Mouse (Mus musculus) CH12.LX (cell line): ENCODE measurements around the gene BC051019. TPM values are rescaled to one million over a fixed set of nuclear protein-coding genes. Genes with fewer than 3 reads are reported as not detected.

Experiments used
- DNase-seq: peaks from one replicate; pipeline ENCODE4 v3.0.0-alpha.2; 2013; ENCODE audit errors: extremely low read depth
- H3K27ac ChIP-seq: 2 replicates; pipeline ENCODE4 v1.5.1; 2012; ENCODE audit warnings: low read depth, mild to moderate bottlenecking, control low read depth, moderate library complexity; ENCODE audit not compliant: insufficient read depth
- H3K27me3 ChIP-seq: replicated peaks from 2 replicates; pipeline ENCODE3; 2012; ENCODE audit warnings: inconsistent platforms
- H3K36me3 ChIP-seq, 2 experiments: replicated peaks in 1 of 2; 2 replicates each; pipeline versions ENCODE3 to v1.6.1; 2012; ENCODE audit warnings: inconsistent platforms in 1 of 2, low read length in 1 of 2, mild to moderate bottlenecking in 1 of 2, mixed read lengths in 1 of 2, moderate library complexity in 1 of 2; ENCODE audit not compliant: control insufficient read depth in 1 of 2, insufficient read depth in 1 of 2
- H3K4me1 ChIP-seq, 2 experiments: 2 replicates each; pipeline ENCODE4 v1.6.1; 2012; ENCODE audit warnings: inconsistent platforms in 1 of 2, moderate library complexity in 1 of 2; ENCODE audit not compliant: insufficient read depth in 2 of 2, control insufficient read depth in 1 of 2
- H3K4me2 ChIP-seq: 2 replicates; pipeline ENCODE4 v1.6.1; 2012; ENCODE audit warnings: low read depth, mild to moderate bottlenecking, control low read depth; ENCODE audit not compliant: poor library complexity, insufficient read depth, severe bottlenecking
- H3K4me3 ChIP-seq, 3 experiments: fragments of 150-350 bp in 1 of 3; sonication (generic) in 1 of 3; replicated peaks in 1 of 3; 2 replicates each; pipeline versions ENCODE3 to v1.5.1; 2011 to 2012; ENCODE audit warnings: low read depth in 2 of 3, low read length in 2 of 3, mild to moderate bottlenecking in 2 of 3, moderate library complexity in 2 of 3, control low read depth in 1 of 3, improper control_type of control experiment in 1 of 3, inconsistent platforms in 1 of 3, mixed read lengths in 1 of 3; ENCODE audit not compliant: poor library complexity in 1 of 3
- H3K79me2 ChIP-seq: replicated peaks from 2 replicates; pipeline ENCODE4 v1.6.1; 2012; ENCODE audit warnings: mild to moderate bottlenecking, moderate library complexity; ENCODE audit not compliant: control insufficient read depth, poor library complexity, insufficient read depth, severe bottlenecking; ENCODE audit errors: extremely low read depth
- H3K9ac ChIP-seq: 2 replicates; pipeline ENCODE4 v1.6.1; 2012; ENCODE audit warnings: low read depth, mild to moderate bottlenecking, control low read depth, moderate library complexity; ENCODE audit not compliant: insufficient read depth
- H3K9me3 ChIP-seq: replicated peaks from 2 replicates; pipeline ENCODE3; 2012; ENCODE audit warnings: low read length, inconsistent platforms, mixed read lengths
- CHD1 ChIP-seq: IDR thresholded peaks from 2 replicates; pipeline ENCODE4 v1.6.1; 2012; ENCODE audit warnings: low read depth, low read length, improper control_type of control experiment, inconsistent platforms
- CTCF ChIP-seq, 2 experiments: IDR thresholded peaks in 1 of 2; conservative IDR thresholded peaks in 1 of 2; 2 replicates each; pipeline ENCODE4 v1.5.1; 2011 to 2012; ENCODE audit warnings: low read depth in 2 of 2, low read length in 2 of 2, improper control_type of control experiment in 1 of 2, inconsistent platforms in 1 of 2, mild to moderate bottlenecking in 1 of 2, moderate library complexity in 1 of 2
- E2F4 ChIP-seq: IDR thresholded peaks from 2 replicates; pipeline ENCODE4 v1.6.1; 2011; ENCODE audit warnings: low read depth, low read length, improper control_type of control experiment; ENCODE audit not compliant: insufficient replicate concordance
- ELF1 ChIP-seq: IDR thresholded peaks from 2 replicates; pipeline ENCODE4 v1.6.1; 2014; ENCODE audit warnings: low read depth, mild to moderate bottlenecking, inconsistent platforms, low read length, improper control_type of control experiment
- GABPA ChIP-seq: IDR thresholded peaks from 2 replicates; pipeline ENCODE4 v1.6.1; 2012; ENCODE audit warnings: low read depth, low read length, improper control_type of control experiment, inconsistent platforms; ENCODE audit not compliant: insufficient replicate concordance
- IRF4 ChIP-seq: IDR thresholded peaks from 2 replicates; pipeline ENCODE4 v1.6.1; 2014; ENCODE audit warnings: low read depth, mild to moderate bottlenecking, inconsistent platforms, low read length, improper control_type of control experiment
- JUN ChIP-seq: IDR thresholded peaks from 2 replicates; pipeline ENCODE4 v1.6.1; 2011; ENCODE audit warnings: low read depth, mild to moderate bottlenecking, low read length, improper control_type of control experiment, moderate library complexity; ENCODE audit not compliant: insufficient read depth
- JUND ChIP-seq: conservative IDR thresholded peaks from 2 replicates; pipeline ENCODE4 v1.6.1; 2011; ENCODE audit warnings: low read depth, low read length, improper control_type of control experiment
- KAT2A ChIP-seq: IDR thresholded peaks from 2 replicates; pipeline ENCODE4 v1.6.1; 2012; ENCODE audit warnings: low read length, improper control_type of control experiment, inconsistent platforms; ENCODE audit not compliant: insufficient replicate concordance
- MAFK ChIP-seq: IDR thresholded peaks from 2 replicates; pipeline ENCODE4 v1.6.1; 2011; ENCODE audit warnings: low read length, improper control_type of control experiment; ENCODE audit not compliant: insufficient replicate concordance
- MAX ChIP-seq: IDR thresholded peaks from 2 replicates; pipeline ENCODE4 v1.6.1; 2011; ENCODE audit warnings: low read length, improper control_type of control experiment
- MAZ ChIP-seq: IDR thresholded peaks from 2 replicates; pipeline ENCODE4 v1.6.1; 2012; ENCODE audit warnings: low read depth, mild to moderate bottlenecking, inconsistent platforms, low read length, improper control_type of control experiment, moderate library complexity
- MEF2A ChIP-seq: IDR thresholded peaks from 2 replicates; pipeline ENCODE4 v1.6.1; 2014; ENCODE audit warnings: low read depth, mild to moderate bottlenecking, inconsistent platforms, low read length, improper control_type of control experiment, borderline replicate concordance
- MXI1 ChIP-seq: IDR thresholded peaks from 2 replicates; pipeline ENCODE4 v1.6.1; 2011; ENCODE audit warnings: mild to moderate bottlenecking, low read depth, low read length, improper control_type of control experiment
- MYC ChIP-seq: IDR thresholded peaks from 2 replicates; pipeline ENCODE4 v1.6.1; 2011; ENCODE audit warnings: low read depth, mild to moderate bottlenecking, improper control_type of control experiment, low read length
- NELFE ChIP-seq: IDR thresholded peaks from 2 replicates; pipeline ENCODE4 v1.6.1; 2011; ENCODE audit warnings: low read depth, low read length, improper control_type of control experiment
- PAX5 ChIP-seq: IDR thresholded peaks from 2 replicates; pipeline ENCODE4 v1.6.1; 2012; ENCODE audit warnings: low read length, inconsistent platforms, mixed read lengths
- RCOR1 ChIP-seq: conservative IDR thresholded peaks from 2 replicates; pipeline ENCODE4 v1.6.1; 2012; ENCODE audit warnings: low read depth, mild to moderate bottlenecking, inconsistent platforms, low read length, improper control_type of control experiment
- USF1 ChIP-seq: IDR thresholded peaks from 2 replicates; pipeline ENCODE4 v1.6.1; 2014; ENCODE audit warnings: low read depth, mild to moderate bottlenecking, inconsistent platforms, low read length, improper control_type of control experiment
- USF2 ChIP-seq: conservative IDR thresholded peaks from 2 replicates; pipeline ENCODE4 v1.6.1; 2011; ENCODE audit warnings: low read depth, low read length, improper control_type of control experiment
- ZC3H11A ChIP-seq: IDR thresholded peaks from 2 replicates; pipeline ENCODE4 v1.6.1; 2012; ENCODE audit warnings: low read depth, mild to moderate bottlenecking, inconsistent platforms, low read length, improper control_type of control experiment
- ZKSCAN1 ChIP-seq: IDR thresholded peaks from 2 replicates; pipeline ENCODE4 v1.6.1; 2012; ENCODE audit warnings: low read depth, inconsistent platforms, low read length, improper control_type of control experiment, borderline replicate concordance
- ZMIZ1 ChIP-seq: IDR thresholded peaks from 2 replicates; pipeline ENCODE4 v1.6.1; 2012; ENCODE audit warnings: low read depth, mild to moderate bottlenecking, inconsistent platforms, low read length, improper control_type of control experiment
- ZNF384 ChIP-seq: IDR thresholded peaks from 2 replicates; pipeline ENCODE4 v1.6.1; 2012; ENCODE audit warnings: low read depth, low read length, improper control_type of control experiment, inconsistent platforms
- dilution Hi-C: fragments of 300-500 bp; cut with MboI; formaldehyde crosslinking; loops from 2 replicates; pipeline ENCODE4 v1.14.3; 2020; ENCODE audit warnings: low sequenced_read_pairs; ENCODE audit not compliant: extremely low pct_unique_long_range_greater_than_20kb, extremely low pct_ligation_motif_present
- in situ Hi-C: fragments of 300-500 bp; cut with MboI; formaldehyde crosslinking; loops from 3 replicates; pipeline ENCODE4 v1.14.3; 2019; ENCODE audit warnings: low sequenced_read_pairs, low pct_ligation_motif_present, low pct_unique_long_range_greater_than_20kb, mixed read lengths
- polyA plus RNA-seq: library from polyadenylated mRNA; unstranded; fragments of >175 nt; gene quantifications from 2 replicates; pipeline ENCODE4 v1.2.1, GENCODE M21; 2012; ENCODE audit warnings: low read depth; ENCODE audit not compliant: insufficient read length
- total RNA-seq, 2 experiments: library from RNA; depleted of rRNA; stranded (reverse); fragments of 300-350 nt in 1 of 2; fragments of >200 nt in 1 of 2; gene quantifications; 2 replicates each; pipeline ENCODE4 v1.2.3; 2012 to 2014

BC051019 gene
- total and polyA plus RNA-seq, 3 experiments = 0.17 to 0.33 TPM; not detected in 1

GRCm38 (mm10) chr7:109694576-109695338 lies 28.9 kb downstream of the BC051019 start:
- Histone ChIP-seq H3K79me2 (no peaks in the 10 kb centered on the region), H3K27ac (no peak overlapping the region), H3K4me2 (no peak overlapping the region), H3K4me3 (no peak overlapping the region), H3K36me3 (no peaks in the 10 kb centered on the region), H3K4me1 (no peaks in the 10 kb centered on the region; a peak in 1 of 4 replicates), H3K27me3 (no peaks in the 10 kb centered on the region), H3K9me3 (no peaks in the 10 kb centered on the region), H3K9ac (no peak overlapping the region)
- TF ChIP-seq USF1 (no peak), JUND (no peak), MEF2A (no peak), ZKSCAN1 (no peak), CTCF (conservative IDR thresholded peaks at IDR 0.05 in 1 of 2, IDR thresholded peaks at IDR 0.05 in 1 of 2; ENCODE audit: low read depth in 2 of 2, low read length in 2 of 2) (no peak), USF2 (no peak), NELFE (no peak), GABPA (no peak), RCOR1 (no peak), MAZ (no peak), KAT2A (no peak), CHD1 (no peak)
- dilution Hi-C loops = no loop called here
- DNase-seq = no peak
- in situ Hi-C loops = no loop called here

GRCm38 (mm10) chr7:109690961-109691360 lies 32.7 kb downstream of the BC051019 start:
- Histone ChIP-seq H3K4me1 (no peaks in the 10 kb centered on the region), H3K27ac (no peak overlapping the region), H3K9ac (no peak overlapping the region)
- no peak for DNase-seq
- TF ChIP-seq JUN (no peak), CHD1 (no peak), E2F4 (no peak), MAFK (no peak), ZC3H11A (no peak), MXI1 (no peak), ZMIZ1 (no peak), MAX (no peak), MYC (no peak), IRF4 (no peak), ELF1 (no peak), ZNF384 (no peak), PAX5 (no peak)
- TF ChIP-seq, all 38 proteins: peak for 0
- in situ Hi-C loops = no loop called here
- no peak overlapping the region for H3K4me3 ChIP-seq
- H3K4me2 ChIP-seq = no peak overlapping the region
- no peaks in the 10 kb centered on the region for H3K9me3 ChIP-seq
- no peaks in the 10 kb centered on the region for H3K36me3 ChIP-seq
- no peaks in the 10 kb centered on the region for H3K79me2 ChIP-seq
- dilution Hi-C loops = no loop called here
- no peaks in the 10 kb centered on the region for H3K27me3 ChIP-seq
